Mouse (Mus musculus) liver, embryonic 12.5 days (tissue): ENCODE data around the gene Cyp26b1. TPM values are rescaled to one million over a fixed set of nuclear protein-coding genes. Genes with fewer than 3 reads are reported as not detected.
A peak's percentile ranks its signal among the peaks of the same experiment; 100 is the strongest.

Experiments used
- ATAC-seq: fragments of 200-750 bp; cut with Nextera tagmentation; 2 replicates; pipeline ENCODE4 v1.8.0; 2017; ENCODE audit warnings: moderate number of reproducible peaks, mild to moderate bottlenecking, moderate library complexity
- H3K27ac ChIP-seq: fragments of 300-500 bp; sonication (generic); 2 replicates; pipeline ENCODE4 v1.5.1; 2016; ENCODE audit warnings: mild to moderate bottlenecking
- H3K27me3 ChIP-seq: fragments of 300-500 bp; sonication (generic); replicated peaks from 2 replicates; pipeline ENCODE4 v1.6.1; 2016; ENCODE audit warnings: mild to moderate bottlenecking, moderate library complexity
- H3K36me3 ChIP-seq: fragments of 300-500 bp; sonication (generic); 2 replicates; pipeline ENCODE4 v1.6.1; 2016; ENCODE audit warnings: mild to moderate bottlenecking, moderate library complexity
- H3K4me1 ChIP-seq: fragments of 300-500 bp; sonication (generic); 2 replicates; pipeline ENCODE4 v1.6.1; 2016
- H3K4me2 ChIP-seq: fragments of 300-500 bp; sonication (generic); 2 replicates; pipeline ENCODE4 v1.6.1; 2016; ENCODE audit warnings: mild to moderate bottlenecking, moderate library complexity
- H3K4me3 ChIP-seq: fragments of 300-500 bp; sonication (generic); 2 replicates; pipeline ENCODE4 v1.5.1; 2016; ENCODE audit warnings: mild to moderate bottlenecking, moderate library complexity
- H3K9ac ChIP-seq: fragments of 300-500 bp; sonication (generic); 2 replicates; pipeline ENCODE4 v1.6.1; 2016; ENCODE audit warnings: mild to moderate bottlenecking, moderate library complexity
- H3K9me3 ChIP-seq: fragments of 300-500 bp; sonication (generic); replicated peaks from 2 replicates; pipeline ENCODE4 v1.6.1; 2016; ENCODE audit warnings: mild to moderate bottlenecking, moderate library complexity
- WGBS: fragments of 180-500 bp; shearing (Covaris S2); methylation state at CpG from one replicate; pipeline ENCODE4 v1.1.7; 2016; ENCODE audit not compliant: insufficient replicate concordance; 5-methylcytosine and 5-hydroxymethylcytosine counted together
- polyA plus RNA-seq: library from polyadenylated mRNA; unstranded; fragments of >200 nt; fragmentation: Nextera tagmentation; extraction: Ambion mirVana; gene quantifications from 2 replicates; pipeline ENCODE4 v1.2.1, GENCODE M21; 2016

Cyp26b1 gene
- polyA plus RNA-seq, result 0.23 and 0.25 TPM in 2 replicates

GRCm38 (mm10) chr6:84593693-84594092 lies at the start of gene Cyp26b1:
Gene Cyp26b1 (minus strand): TSS chr6:84593908.
- no peak within 1 kb of the TSS for H3K4me2 ChIP-seq

DNA sequence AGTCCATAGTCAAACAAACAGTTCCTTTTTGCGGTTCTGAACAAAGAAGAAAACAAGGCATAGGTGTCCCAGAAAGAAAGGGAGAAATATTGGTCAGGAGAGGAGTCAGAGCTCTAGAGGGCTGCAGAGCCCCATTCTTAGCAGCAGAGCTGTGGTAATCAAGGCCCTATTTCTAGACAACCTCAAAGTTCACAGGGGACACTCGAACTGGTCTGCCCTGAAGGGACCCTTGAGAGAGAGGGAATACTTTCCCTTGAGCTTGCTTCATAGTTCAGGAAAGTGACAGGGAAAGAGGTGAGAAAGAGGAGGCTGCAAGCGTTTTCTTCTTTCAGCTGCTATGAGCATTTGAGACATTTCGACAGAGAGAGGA lies 47.3 kb upstream of the Cyp26b1 start:
- Histone ChIP-seq H3K9ac (no peak overlapping the region), H3K36me3 (no peaks in the 10 kb centered on the region), H3K27ac (no peak overlapping the region), H3K27me3 (no peaks in the 10 kb centered on the region), H3K4me3 (no peak overlapping the region), H3K4me1 (peaks cover 23% of the 10 kb centered on the region), H3K9me3 (no peaks in the 10 kb centered on the region), H3K4me2 (no peak overlapping the region)
- WGBS, result 35% methylated on average over 4 of the region's 4 CpGs
- no peak for ATAC-seq

More at GRCm38 (mm10) chr6:84593693-84594092, at the start of gene Cyp26b1:
- no peak within 1 kb of the TSS for H3K27ac ChIP-seq
- no peak within 1 kb of the TSS for H3K9ac ChIP-seq
- H3K36me3 ChIP-seq, result no peaks in the 10 kb centered on the region
- 69% methylated on average over 10 of the region's 10 CpGs for WGBS
- H3K27me3 ChIP-seq, result peaks cover 58% of the 10 kb centered on the region
- no peaks in the 10 kb centered on the region for H3K9me3 ChIP-seq
- no peak within 1 kb of the TSS for H3K4me3 ChIP-seq
- peaks cover 17% of the 10 kb centered on the region for H3K4me1 ChIP-seq
- no peak for ATAC-seq

DNA sequence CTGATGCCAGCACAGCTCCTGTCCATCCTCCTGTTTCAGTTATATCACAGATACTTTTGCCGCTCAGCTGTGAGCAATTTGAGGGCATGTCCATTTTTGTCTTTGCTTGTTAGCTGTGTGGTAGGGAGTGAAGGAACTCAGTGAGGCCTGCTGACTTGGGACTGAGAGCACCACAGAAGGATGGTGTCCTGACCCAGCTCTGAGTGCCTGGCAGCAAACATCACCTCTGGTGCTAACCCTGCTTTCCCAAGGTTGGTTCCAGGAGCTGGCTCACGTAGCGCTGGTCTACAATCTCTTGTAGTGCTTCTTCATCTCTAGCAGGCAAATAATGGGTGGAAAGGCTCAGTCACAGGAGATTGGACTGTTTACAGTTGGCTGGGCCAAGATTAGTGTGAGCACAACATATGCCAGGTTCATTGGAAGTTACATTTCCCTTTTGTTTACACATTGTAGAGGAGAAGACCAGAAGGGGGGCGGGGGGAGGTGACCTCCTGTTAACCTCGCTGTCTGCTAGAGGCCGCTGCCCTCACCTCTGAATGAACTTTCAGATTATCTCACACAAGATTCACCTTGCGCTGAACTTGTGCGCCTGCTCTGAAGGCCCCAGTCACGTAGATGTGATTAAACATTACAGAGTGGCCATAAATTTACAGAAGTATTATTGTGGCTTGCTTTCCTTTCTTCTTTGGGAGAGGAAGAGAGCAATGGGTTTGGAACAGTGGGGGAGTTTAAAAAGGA lies 46.8 kb upstream of the Cyp26b1 start:
- no peak overlapping the region for H3K4me2 ChIP-seq
- 40% methylated on average over 9 of the region's 9 CpGs for WGBS
- H3K4me3 ChIP-seq, result no peak overlapping the region
- H3K4me1 ChIP-seq, result peaks cover 23% of the 10 kb centered on the region
- H3K9ac ChIP-seq, result no peak overlapping the region
- no peaks in the 10 kb centered on the region for H3K36me3 ChIP-seq
- no peaks in the 10 kb centered on the region for H3K9me3 ChIP-seq
- H3K27me3 ChIP-seq, result no peaks in the 10 kb centered on the region
- H3K27ac ChIP-seq, result 0 out of 2 replicates have a peak overlapping the region, but pooled peaks have one; percentile 8
- peak; percentile 70 for ATAC-seq

DNA sequence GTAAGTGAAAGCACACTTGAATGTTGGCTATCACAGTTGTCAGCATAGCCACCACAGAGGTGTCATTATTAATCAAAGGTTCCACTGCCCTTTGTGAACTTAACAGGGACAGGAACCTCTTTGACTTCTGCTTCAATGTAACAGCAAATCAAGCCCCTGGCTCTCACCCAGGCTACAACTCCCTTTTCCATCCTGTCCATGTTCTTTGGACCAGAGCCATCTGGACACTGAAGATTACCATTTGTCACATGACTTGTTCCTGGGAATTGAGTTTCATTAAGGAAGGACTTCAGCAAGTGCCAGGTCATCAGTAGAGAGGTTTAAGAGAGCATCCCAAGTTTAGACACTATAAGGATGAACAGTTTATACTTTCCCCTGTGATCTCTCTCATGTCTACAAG lies 44.5 kb upstream of the Cyp26b1 start:
- Histone ChIP-seq H3K4me3 (no peak overlapping the region), H3K4me1 (peaks cover 23% of the 10 kb centered on the region), H3K9ac (no peak overlapping the region), H3K27me3 (no peaks in the 10 kb centered on the region), H3K4me2 (no peak overlapping the region), H3K9me3 (no peaks in the 10 kb centered on the region), H3K27ac (no peak overlapping the region), H3K36me3 (no peaks in the 10 kb centered on the region)
- ATAC-seq, result no peak

- 62% methylated on average over 2 of the region's 2 CpGs for WGBS
- no peak overlapping the region for H3K27ac ChIP-seq
- no peak overlapping the region for H3K4me3 ChIP-seq
- peaks cover 10% of the 10 kb centered on the region; the same call in 1 of the 2 replicates for H3K4me1 ChIP-seq
- no peaks in the 10 kb centered on the region for H3K27me3 ChIP-seq
- no peak for ATAC-seq
- no peak overlapping the region for H3K9ac ChIP-seq
- H3K4me2 ChIP-seq, result no peak overlapping the region
- no peaks in the 10 kb centered on the region for H3K9me3 ChIP-seq
- H3K36me3 ChIP-seq, result no peaks in the 10 kb centered on the region
Measured at GRCm38 (mm10) chr6:84631588-84631987, 37.9 kb upstream of the Cyp26b1 start.

DNA sequence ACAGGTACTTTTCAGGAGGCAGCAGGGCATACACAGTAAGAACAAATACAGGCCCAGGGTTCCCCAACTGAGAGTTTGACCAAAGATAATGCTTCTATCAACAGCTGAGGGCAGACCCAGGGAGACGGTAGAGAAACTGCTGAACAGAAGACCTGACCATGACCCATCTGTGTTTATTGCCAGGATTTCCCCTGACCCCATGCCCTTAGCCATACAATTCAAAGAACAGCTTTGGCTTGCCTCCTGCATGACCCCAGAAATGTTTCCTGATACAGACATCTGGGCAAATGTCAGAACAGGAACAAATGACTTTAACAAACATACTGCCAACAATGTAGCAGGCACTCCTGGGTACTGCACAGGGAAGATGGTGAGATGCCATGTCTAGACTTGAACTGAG lies 36.6 kb upstream of the Cyp26b1 start:
- Histone ChIP-seq H3K36me3 (no peaks in the 10 kb centered on the region), H3K9me3 (no peaks in the 10 kb centered on the region), H3K27ac (no peak overlapping the region), H3K9ac (no peak overlapping the region), H3K4me3 (no peak overlapping the region), H3K4me2 (no peak overlapping the region), H3K4me1 (peaks cover 10% of the 10 kb centered on the region; the same call in 1 of the 2 replicates), H3K27me3 (no peaks in the 10 kb centered on the region)
- no peak; the same call in 1 of the 2 replicates for ATAC-seq
- 26% methylated on average over 1 of the region's 1 CpGs for WGBS

DNA sequence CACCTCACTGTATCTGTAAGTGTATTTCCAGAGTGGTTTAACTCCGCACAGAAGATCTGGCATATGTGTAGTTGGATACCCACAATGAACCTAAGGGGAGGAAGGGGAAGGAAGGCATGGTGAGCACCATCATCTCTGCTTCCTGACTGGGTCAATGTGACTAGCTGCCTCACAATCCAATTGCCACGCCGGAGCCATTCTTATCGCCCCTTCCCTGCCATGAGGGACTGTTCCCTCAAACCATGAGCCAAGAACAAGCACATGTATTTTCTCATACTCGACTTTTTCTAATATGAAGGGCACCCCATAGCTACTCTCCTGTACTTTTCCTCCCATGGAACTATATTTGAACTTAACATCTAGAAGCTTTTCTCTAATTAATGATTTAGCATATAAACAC lies 35.1 kb upstream of the Cyp26b1 start:
- Histone ChIP-seq H3K9ac (no peak overlapping the region), H3K4me1 (peaks cover 10% of the 10 kb centered on the region; the same call in 1 of the 2 replicates), H3K27ac (no peak overlapping the region), H3K4me2 (no peak overlapping the region), H3K9me3 (no peaks in the 10 kb centered on the region), H3K36me3 (no peaks in the 10 kb centered on the region), H3K4me3 (no peak overlapping the region), H3K27me3 (no peaks in the 10 kb centered on the region)
- ATAC-seq, result no peak
- 62% methylated on average over 5 of the region's 5 CpGs for WGBS

- no peak overlapping the region for H3K27ac ChIP-seq
- H3K4me2 ChIP-seq, result no peak overlapping the region
- peaks cover 10% of the 10 kb centered on the region; the same call in 1 of the 2 replicates for H3K4me1 ChIP-seq
- no peaks in the 10 kb centered on the region for H3K27me3 ChIP-seq
- no peak for ATAC-seq
- no peak overlapping the region for H3K9ac ChIP-seq
- H3K9me3 ChIP-seq, result no peaks in the 10 kb centered on the region
- H3K36me3 ChIP-seq, result no peaks in the 10 kb centered on the region
- WGBS, result 63% methylated on average over 2 of the region's 2 CpGs
- H3K4me3 ChIP-seq, result no peak overlapping the region
Measured at GRCm38 (mm10) chr6:84626398-84626797, 32.7 kb upstream of the Cyp26b1 start.

- H3K27ac ChIP-seq, result no peak overlapping the region
- ATAC-seq, result no peak
- H3K27me3 ChIP-seq, result no peaks in the 10 kb centered on the region
- no peak overlapping the region for H3K4me3 ChIP-seq
- H3K4me1 ChIP-seq, result no peaks in the 10 kb centered on the region
- no peaks in the 10 kb centered on the region for H3K36me3 ChIP-seq
- H3K4me2 ChIP-seq, result no peak overlapping the region
- 73% methylated on average over 6 of the region's 6 CpGs for whole genome bisulfite sequencing
- H3K9me3 ChIP-seq, result no peaks in the 10 kb centered on the region
- no peak overlapping the region for H3K9ac ChIP-seq
Measured at GRCm38 (mm10) chr6:84619166-84619565, 25.5 kb upstream of the Cyp26b1 start.

DNA sequence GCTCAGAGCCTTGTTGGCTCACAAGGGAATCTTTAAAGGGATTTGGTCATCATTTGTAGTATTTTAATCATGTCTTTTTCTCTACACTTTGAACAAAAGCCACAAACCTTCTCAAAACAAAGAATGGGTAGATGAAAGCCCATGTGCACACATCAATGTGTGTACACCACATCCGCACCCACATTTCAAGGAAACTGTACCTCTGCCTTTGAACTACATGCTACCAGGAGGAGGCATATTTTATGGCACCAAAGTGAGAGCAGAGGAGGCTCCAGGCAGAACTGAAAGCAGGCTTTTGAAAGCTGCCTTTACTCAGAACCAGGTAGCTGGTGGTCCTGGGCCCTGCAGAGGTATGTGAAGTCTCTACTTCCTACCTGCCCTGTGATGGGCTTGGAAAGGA lies 23.3 kb upstream of the Cyp26b1 start:
- Histone ChIP-seq H3K27me3 (no peaks in the 10 kb centered on the region), H3K9me3 (no peaks in the 10 kb centered on the region), H3K4me3 (no peak overlapping the region), H3K4me1 (no peaks in the 10 kb centered on the region), H3K9ac (no peak overlapping the region), H3K27ac (no peak overlapping the region), H3K36me3 (no peaks in the 10 kb centered on the region), H3K4me2 (no peak overlapping the region)
- 87% methylated on average over 1 of the region's 1 CpGs for WGBS
- ATAC-seq, result no peak

- no peak overlapping the region for H3K9ac ChIP-seq
- no peak for ATAC-seq
Measured at GRCm38 (mm10) chr6:84616586-84616985, 22.9 kb upstream of the Cyp26b1 start.

GRCm38 (mm10) chr6:84613561-84613960 lies 19.9 kb upstream of the Cyp26b1 start:
- Histone ChIP-seq H3K27ac (no peak overlapping the region), H3K4me2 (no peak overlapping the region), H3K4me1 (no peaks in the 10 kb centered on the region), H3K9me3 (no peaks in the 10 kb centered on the region), H3K36me3 (no peaks in the 10 kb centered on the region), H3K27me3 (no peaks in the 10 kb centered on the region), H3K4me3 (no peak overlapping the region), H3K9ac (no peak overlapping the region)
- 70% methylated on average over 3 of the region's 3 CpGs for WGBS
- no peak for ATAC-seq

More at GRCm38 (mm10) chr6:84616586-84616985, 22.9 kb upstream of the Cyp26b1 start:
- Histone ChIP-seq H3K9me3 (no peaks in the 10 kb centered on the region), H3K4me2 (no peak overlapping the region), H3K36me3 (no peaks in the 10 kb centered on the region), H3K27ac (no peak overlapping the region), H3K4me3 (no peak overlapping the region), H3K27me3 (no peaks in the 10 kb centered on the region), H3K4me1 (no peaks in the 10 kb centered on the region)
- 43% methylated on average over 1 of the region's 1 CpGs for WGBS
